Mouse (Mus musculus): Measurements from ENCODE around the gene Hsf2bp. TPM values are rescaled to one million over a fixed set of nuclear protein-coding genes. Genes with fewer than 3 reads are reported as not detected.
A peak's percentile ranks its signal among the peaks of the same experiment; 100 is the strongest.

Hsf2bp gene
- total and polyA plus RNA-seq, 2 experiments from 2014 or later: 0.57 to 0.90 TPM

DNA sequence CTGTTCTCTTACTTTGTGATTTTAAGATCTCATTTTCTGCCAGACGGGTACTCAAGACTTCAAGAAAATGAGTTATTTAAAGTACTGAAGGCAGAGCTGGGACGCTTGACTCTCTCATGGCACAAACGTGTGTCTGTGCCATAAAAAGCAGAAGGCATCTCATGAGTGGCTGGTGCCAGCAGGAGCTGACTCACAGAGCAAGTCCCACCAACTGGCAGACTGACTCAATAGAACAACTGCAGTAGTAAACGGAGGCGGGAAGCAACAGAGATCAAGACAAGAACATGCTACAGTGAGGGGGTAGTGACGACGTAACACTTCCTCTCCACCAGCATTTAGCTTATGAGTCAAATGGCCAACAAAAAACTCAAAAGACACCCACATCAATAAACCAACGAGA, 13.1 kb downstream of the Hsf2bp start:
- 0 out of 2 replicates have a peak, but pooled peaks have one; percentile 3 for TF ChIP-seq CTCF (IDR thresholded peaks at IDR 0.05; ENCODE audit: low read depth)
- peak; percentile 79 for DNase-seq
- Histone ChIP-seq H3K36me3 (ENCODE audit: insufficient read depth) (no peaks in the 10 kb centered on the region), H3K27ac (ENCODE audit: low read depth, low read length) (0 out of 2 replicates have a peak overlapping the region, but pooled peaks have one; percentile 31), H3K4me1 (ENCODE audit: insufficient read depth) (no peaks in the 10 kb centered on the region), H3K27me3 (ENCODE audit: insufficient read depth, low read length) (no peaks in the 10 kb centered on the region), H3K4me2 (ENCODE audit: low read depth) (no peak overlapping the region), H3K9me3 (ENCODE audit: low read length) (no peaks in the 10 kb centered on the region), H3K9ac (no peak overlapping the region), H3K4me3 (ENCODE audit: low read depth, low read length) (no peak overlapping the region)
- peak; percentile 84 for ATAC-seq
- WGBS: 53% methylated on average over 8 of the region's 8 CpGs

DNA sequence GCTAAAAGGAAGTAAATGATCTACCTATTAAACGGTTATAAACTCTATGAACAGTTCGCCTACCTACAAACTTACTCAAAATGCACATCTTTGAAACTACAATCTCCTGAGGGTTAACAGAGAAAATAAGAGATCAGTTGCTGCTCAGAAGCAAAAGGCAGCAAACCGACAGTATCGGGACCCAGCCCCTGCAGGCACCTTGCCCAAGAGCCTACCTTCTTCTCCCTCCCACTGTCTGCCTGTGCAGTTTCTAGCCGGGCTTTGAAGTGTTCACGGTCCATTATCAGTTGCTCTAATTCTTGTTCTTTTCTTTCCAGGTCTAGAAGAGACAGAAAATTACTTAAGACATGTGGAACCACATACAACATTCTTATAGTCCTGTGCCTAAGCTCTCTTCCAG, 13.6 kb downstream of the Hsf2bp start:
- ATAC-seq (no peak), DNase-seq (no peak)
- Histone ChIP-seq H3K4me2 (ENCODE audit: low read depth) (no peak overlapping the region), H3K27me3 (ENCODE audit: insufficient read depth, low read length) (no peaks in the 10 kb centered on the region), H3K4me1 (ENCODE audit: insufficient read depth) (no peaks in the 10 kb centered on the region), H3K4me3 (ENCODE audit: low read depth, low read length) (no peak overlapping the region), H3K9ac (no peak overlapping the region), H3K36me3 (ENCODE audit: insufficient read depth) (no peaks in the 10 kb centered on the region), H3K9me3 (ENCODE audit: low read length) (no peaks in the 10 kb centered on the region), H3K27ac (ENCODE audit: low read depth, low read length) (peak overlapping the region; percentile 31; the same call in 1 of the 2 replicates)
- WGBS: 73% methylated on average over 6 of the region's 6 CpGs
- no peak for TF ChIP-seq CTCF (IDR thresholded peaks at IDR 0.05; ENCODE audit: low read depth)

- H3K4me2 ChIP-seq (ENCODE audit: low read depth): no peak overlapping the region
- no peak overlapping the region for H3K27ac ChIP-seq (ENCODE audit: low read depth, low read length)
- TF ChIP-seq CTCF (IDR thresholded peaks at IDR 0.05; ENCODE audit: low read depth): no peak
- H3K9ac ChIP-seq: no peak overlapping the region
- DNase-seq: no peak
- H3K36me3 ChIP-seq (ENCODE audit: insufficient read depth): no peaks in the 10 kb centered on the region
- ATAC-seq: no peak
- WGBS: 90% methylated on average over 3 of the region's 3 CpGs
- no peak overlapping the region for H3K4me3 ChIP-seq (ENCODE audit: low read depth, low read length)
- H3K9me3 ChIP-seq (ENCODE audit: low read length): no peaks in the 10 kb centered on the region
- no peaks in the 10 kb centered on the region for H3K4me1 ChIP-seq (ENCODE audit: insufficient read depth)
- no peaks in the 10 kb centered on the region for H3K27me3 ChIP-seq (ENCODE audit: insufficient read depth, low read length)
These were observed 14.2 kb downstream of the Hsf2bp start for GRCm38 (mm10) chr17:32021981-32022380.

- peak; percentile 16 for DNase-seq
These were observed 17.8 kb downstream of the Hsf2bp start for GRCm38 (mm10) chr17:32018127-32018894.

DNA sequence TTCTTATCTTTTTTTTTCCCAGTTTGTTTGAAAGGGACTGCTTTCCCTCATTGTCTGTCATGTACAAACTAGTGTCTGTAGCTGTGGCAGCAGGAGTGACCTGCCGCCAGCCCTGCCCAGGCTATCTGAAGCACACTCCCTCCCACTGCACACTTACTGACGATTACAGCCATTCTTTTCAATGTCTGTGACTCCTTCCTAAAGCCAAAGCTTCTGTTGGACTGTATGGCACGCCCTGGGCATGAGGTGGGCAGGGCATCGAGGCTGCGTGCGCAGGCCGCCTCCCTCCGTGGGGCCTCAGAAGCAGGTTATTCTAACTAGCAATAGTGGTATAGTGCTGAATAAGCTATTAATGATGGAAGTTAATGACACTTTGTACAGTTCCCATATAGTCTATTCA, 19.7 kb downstream of the Hsf2bp start:
- ATAC-seq: no peak
- Histone ChIP-seq H3K27ac (ENCODE audit: low read depth, low read length) (no peak overlapping the region), H3K4me2 (ENCODE audit: low read depth) (no peak overlapping the region), H3K4me1 (ENCODE audit: insufficient read depth) (no peaks in the 10 kb centered on the region), H3K9ac (no peak overlapping the region), H3K36me3 (ENCODE audit: insufficient read depth) (no peaks in the 10 kb centered on the region), H3K9me3 (ENCODE audit: low read length) (no peaks in the 10 kb centered on the region), H3K4me3 (ENCODE audit: low read depth, low read length) (no peak overlapping the region), H3K27me3 (ENCODE audit: insufficient read depth, low read length) (no peaks in the 10 kb centered on the region)
- 87% methylated on average over 8 of the region's 8 CpGs for WGBS
- no peak for TF ChIP-seq CTCF (IDR thresholded peaks at IDR 0.05; ENCODE audit: low read depth)
- no peak for DNase-seq

More at GRCm38 (mm10) chr17:32018127-32018894, 17.8 kb downstream of the Hsf2bp start:
- H3K27ac ChIP-seq (ENCODE audit: low read depth, low read length): no peak overlapping the region
- TF ChIP-seq CTCF (IDR thresholded peaks at IDR 0.05; ENCODE audit: low read depth): no peak
- H3K4me2 ChIP-seq (ENCODE audit: low read depth): no peak overlapping the region
- H3K4me1 ChIP-seq (ENCODE audit: insufficient read depth): no peaks in the 10 kb centered on the region
- no peaks in the 10 kb centered on the region for H3K27me3 ChIP-seq (ENCODE audit: insufficient read depth, low read length)
- no peak overlapping the region for H3K9ac ChIP-seq
- 82% methylated on average over 5 of the region's 5 CpGs for WGBS
- ATAC-seq: no peak
- no peaks in the 10 kb centered on the region for H3K36me3 ChIP-seq (ENCODE audit: insufficient read depth)
- no peak overlapping the region for H3K4me3 ChIP-seq (ENCODE audit: low read depth, low read length)
- no peaks in the 10 kb centered on the region for H3K9me3 ChIP-seq (ENCODE audit: low read length)

GRCm38 (mm10) chr17:32013659-32014058, 22.5 kb downstream of the Hsf2bp start:
- TF ChIP-seq CTCF (IDR thresholded peaks at IDR 0.05; ENCODE audit: low read depth): no peak
- Histone ChIP-seq H3K4me3 (ENCODE audit: low read depth, low read length) (no peak overlapping the region), H3K4me1 (ENCODE audit: insufficient read depth) (no peaks in the 10 kb centered on the region), H3K4me2 (ENCODE audit: low read depth) (no peak overlapping the region), H3K27me3 (ENCODE audit: insufficient read depth, low read length) (no peaks in the 10 kb centered on the region), H3K9ac (no peak overlapping the region), H3K9me3 (ENCODE audit: low read length) (no peaks in the 10 kb centered on the region), H3K36me3 (ENCODE audit: insufficient read depth) (no peaks in the 10 kb centered on the region), H3K27ac (ENCODE audit: low read depth, low read length) (no peak overlapping the region)
- ATAC-seq: no peak
- DNase-seq: no peak

GRCm38 (mm10) chr17:32012254-32012653, 23.9 kb downstream of the Hsf2bp start:
- TF ChIP-seq CTCF (IDR thresholded peaks at IDR 0.05; ENCODE audit: low read depth): no peak
- 56% methylated on average over 3 of the region's 3 CpGs for WGBS
- no peak overlapping the region for H3K4me3 ChIP-seq (ENCODE audit: low read depth, low read length)
- DNase-seq (no peak), ATAC-seq (no peak)
- H3K36me3 ChIP-seq (ENCODE audit: insufficient read depth): no peaks in the 10 kb centered on the region
- no peak overlapping the region for H3K9ac ChIP-seq
- no peak overlapping the region for H3K27ac ChIP-seq (ENCODE audit: low read depth, low read length)
- H3K4me2 ChIP-seq (ENCODE audit: low read depth): no peak overlapping the region
- H3K4me1 ChIP-seq (ENCODE audit: insufficient read depth): no peaks in the 10 kb centered on the region
- no peaks in the 10 kb centered on the region for H3K9me3 ChIP-seq (ENCODE audit: low read length)
- no peaks in the 10 kb centered on the region for H3K27me3 ChIP-seq (ENCODE audit: insufficient read depth, low read length)
